Mouse (Mus musculus) MEL (cell line): ENCODE results near the gene Atp8b2.

Source experiments
- CTCF ChIP-seq, 3 experiments: IDR thresholded peaks in 2 of 3; conservative IDR thresholded peaks in 1 of 3; 2 replicates each; pipeline ENCODE4 v1.5.1; 2011 to 2012; ENCODE audit warnings: low read length in 3 of 3, low read depth in 2 of 3, mild to moderate bottlenecking in 2 of 3, improper control_type of control experiment in 1 of 3, inconsistent platforms in 1 of 3, mixed read lengths in 1 of 3, moderate library complexity in 1 of 3; ENCODE audit not compliant: control insufficient read depth in 1 of 3, insufficient read depth in 1 of 3, poor library complexity in 1 of 3, severe bottlenecking in 1 of 3
- EP300 ChIP-seq, 2 experiments: IDR thresholded peaks; 2 replicates each; pipeline ENCODE4 v1.6.1; 2011; ENCODE audit warnings: improper control_type of control experiment in 2 of 2, low read length in 2 of 2, low read depth in 1 of 2, mild to moderate bottlenecking in 1 of 2
- HCFC1 ChIP-seq: IDR thresholded peaks from 2 replicates; pipeline ENCODE4 v1.6.1; 2012; ENCODE audit warnings: low read depth, mild to moderate bottlenecking, inconsistent platforms, low read length, improper control_type of control experiment, moderate library complexity
- MAX ChIP-seq: IDR thresholded peaks from 2 replicates; pipeline ENCODE4 v1.6.1; 2011; ENCODE audit warnings: low read length, improper control_type of control experiment
- MEF2A ChIP-seq: IDR thresholded peaks from 2 replicates; pipeline ENCODE4 v1.6.1; 2014; ENCODE audit warnings: low read depth, mild to moderate bottlenecking, inconsistent platforms, low read length, improper control_type of control experiment; ENCODE audit not compliant: poor library complexity, insufficient replicate concordance, severe bottlenecking; ENCODE audit errors: extremely low read depth
- ZKSCAN1 ChIP-seq: IDR thresholded peaks from 2 replicates; pipeline ENCODE4 v1.6.1; 2012; ENCODE audit warnings: low read depth, mild to moderate bottlenecking, inconsistent platforms, low read length, improper control_type of control experiment, moderate library complexity

- no peak for TF ChIP-seq CTCF (IDR thresholded peaks at IDR 0.05 in 2 of 3, conservative IDR thresholded peaks at IDR 0.05 in 1 of 3; ENCODE audit: control insufficient read depth in 1 of 3, insufficient read depth in 1 of 3, low read depth in 2 of 3, low read length in 3 of 3, poor library complexity in 1 of 3, severe bottlenecking in 1 of 3)
- TF ChIP-seq HCFC1 = no peak
- no peak for TF ChIP-seq EP300 (IDR thresholded peaks at IDR 0.05; ENCODE audit: low read depth in 1 of 2, low read length in 2 of 2)
- no peak for TF ChIP-seq ZKSCAN1
- no peak for TF ChIP-seq MAX
- TF ChIP-seq MEF2A = no peak
Measured at GRCm38 (mm10) chr3:89959435-89959834, 3.9 kb downstream of the Atp8b2 start.
